Mouse (Mus musculus): Measurements from ENCODE around the gene Iqsec2.
"Not testable (repeated sequence)": the region's sequence is repeated elsewhere in the genome, so short reads cannot be mapped to it uniquely, and the experiment has no call there.

The Iqsec2 gene

DNA sequence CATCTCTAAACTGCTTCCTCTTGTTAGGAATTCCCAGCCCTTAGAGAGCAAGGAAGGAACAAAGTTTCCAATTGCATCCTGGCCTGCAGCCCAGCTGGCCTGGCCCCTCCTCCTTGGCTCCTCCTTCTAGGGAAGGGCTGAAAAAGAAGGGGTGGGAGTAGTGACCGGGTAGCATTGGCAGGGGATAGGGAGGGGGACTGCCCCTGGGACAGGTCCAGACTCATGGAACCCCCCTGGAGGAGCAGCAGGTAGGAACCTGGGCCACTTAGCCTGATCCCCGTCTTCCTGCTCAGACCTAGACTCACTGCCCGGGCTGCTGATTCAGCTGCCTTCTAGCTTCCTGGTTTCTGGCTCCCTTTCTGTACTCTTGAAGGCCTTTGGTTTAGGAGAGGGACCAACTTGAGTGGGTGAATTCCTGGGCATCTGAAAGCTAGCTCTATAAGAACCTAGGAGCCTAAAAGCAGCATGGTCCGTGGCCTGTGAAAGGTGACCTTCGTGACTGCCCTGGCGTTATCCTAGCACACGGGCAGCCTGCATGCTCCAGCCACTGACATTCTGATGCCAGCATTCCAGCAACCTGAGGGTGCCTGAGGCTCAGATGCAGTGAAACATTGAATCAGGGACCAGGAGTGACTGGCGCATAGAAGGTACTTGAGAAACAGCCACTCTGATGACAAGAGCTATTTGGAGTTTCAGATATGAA lies 34.9 kb downstream of the Iqsec2 start:
- no peak for DNase-seq (ENCODE audit: low spot score in 2 of 2)

- DNase-seq (ENCODE audit: low spot score in 2 of 2) = no peak
These were observed 35.9 kb downstream of the Iqsec2 start for GRCm38 (mm10) chrX:152179670-152180656.

DNA sequence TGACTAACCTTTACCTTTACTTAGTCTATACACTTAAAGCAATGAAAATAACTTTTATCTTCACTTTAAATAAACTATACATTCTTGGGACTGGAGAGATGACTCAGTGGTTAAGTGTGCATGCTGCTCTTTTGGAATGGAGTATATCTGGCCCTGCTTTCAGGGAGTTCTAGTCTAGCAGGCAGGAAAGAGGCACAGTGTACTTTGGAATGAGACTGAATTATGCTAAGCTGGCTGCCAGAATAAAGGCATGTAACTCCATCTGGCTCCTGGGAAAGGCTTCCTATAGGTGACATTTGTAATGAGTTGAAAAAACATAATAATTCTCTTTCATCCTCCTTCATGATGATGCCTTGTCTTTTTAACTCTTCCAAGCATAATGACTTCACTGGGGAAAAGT lies 43.1 kb downstream of the Iqsec2 start:
- DNase-seq (ENCODE audit: low spot score in 2 of 2) = no peak

DNA sequence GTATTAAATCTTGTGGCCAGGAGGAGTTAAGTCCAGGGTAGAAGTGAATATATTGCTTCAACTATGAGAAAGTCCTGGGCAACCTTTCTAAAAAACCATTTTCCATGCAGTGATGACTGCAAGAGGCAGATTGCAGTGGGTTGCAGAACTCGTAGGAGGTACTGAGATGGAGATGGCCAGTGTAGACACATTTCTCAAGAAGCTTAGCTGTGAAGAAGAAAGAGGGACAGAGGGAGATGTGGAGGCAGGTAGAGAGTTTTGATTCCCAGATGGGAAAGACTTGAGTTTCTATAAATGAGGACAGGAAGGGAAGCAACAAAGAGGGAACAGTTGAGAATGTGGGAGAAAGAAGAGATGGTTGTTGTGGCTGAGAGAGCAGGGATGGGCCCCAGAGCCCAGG lies 47.2 kb downstream of the Iqsec2 start:
- no peak for DNase-seq (ENCODE audit: low spot score in 2 of 2)

DNA sequence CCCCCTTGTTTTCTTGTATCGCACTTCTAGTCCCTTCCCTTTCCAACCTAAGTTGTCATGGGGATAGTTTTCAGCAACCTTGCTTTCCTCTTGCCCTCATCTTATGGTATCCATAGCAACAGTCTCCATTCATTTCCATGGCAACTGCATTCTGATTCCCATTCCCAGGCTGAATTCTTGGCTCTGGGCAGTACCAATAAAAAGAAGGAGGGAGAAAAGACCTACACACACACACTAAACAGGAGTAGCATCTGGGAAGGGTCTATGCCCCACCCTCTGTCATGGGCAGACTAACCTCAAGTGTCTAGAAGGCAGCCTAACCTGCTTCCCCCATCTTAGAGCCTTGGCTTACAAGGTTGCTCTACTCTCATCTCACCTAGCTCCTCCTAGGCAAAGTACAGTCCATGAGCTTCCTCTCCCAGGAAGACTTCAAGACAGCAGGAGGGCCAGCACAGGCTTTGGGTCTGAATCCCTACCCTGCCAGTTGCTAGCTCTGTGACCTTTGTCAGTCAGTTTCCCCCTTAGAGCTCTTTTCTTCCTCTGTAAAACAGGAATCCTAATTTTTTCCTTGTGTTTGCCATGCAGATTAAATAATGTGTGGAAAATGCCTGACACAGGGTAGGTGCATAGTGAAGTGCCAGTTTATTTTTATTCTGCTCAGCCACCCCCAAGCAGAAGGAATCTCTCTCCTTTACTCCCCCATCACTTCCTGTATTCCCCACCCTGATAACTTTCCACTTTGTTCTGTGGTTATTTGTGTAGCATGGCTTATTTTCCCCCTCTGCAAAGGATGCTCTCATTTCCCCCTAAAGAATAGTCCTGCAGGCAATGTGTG lies 54.0 kb downstream of the Iqsec2 start:
- no peak for DNase-seq (ENCODE audit: low spot score in 2 of 2)

- no peak for DNase-seq (ENCODE audit: low spot score in 2 of 2)
These were observed 57.8 kb downstream of the Iqsec2 start for GRCm38 (mm10) chrX:152201737-152202421.

DNA sequence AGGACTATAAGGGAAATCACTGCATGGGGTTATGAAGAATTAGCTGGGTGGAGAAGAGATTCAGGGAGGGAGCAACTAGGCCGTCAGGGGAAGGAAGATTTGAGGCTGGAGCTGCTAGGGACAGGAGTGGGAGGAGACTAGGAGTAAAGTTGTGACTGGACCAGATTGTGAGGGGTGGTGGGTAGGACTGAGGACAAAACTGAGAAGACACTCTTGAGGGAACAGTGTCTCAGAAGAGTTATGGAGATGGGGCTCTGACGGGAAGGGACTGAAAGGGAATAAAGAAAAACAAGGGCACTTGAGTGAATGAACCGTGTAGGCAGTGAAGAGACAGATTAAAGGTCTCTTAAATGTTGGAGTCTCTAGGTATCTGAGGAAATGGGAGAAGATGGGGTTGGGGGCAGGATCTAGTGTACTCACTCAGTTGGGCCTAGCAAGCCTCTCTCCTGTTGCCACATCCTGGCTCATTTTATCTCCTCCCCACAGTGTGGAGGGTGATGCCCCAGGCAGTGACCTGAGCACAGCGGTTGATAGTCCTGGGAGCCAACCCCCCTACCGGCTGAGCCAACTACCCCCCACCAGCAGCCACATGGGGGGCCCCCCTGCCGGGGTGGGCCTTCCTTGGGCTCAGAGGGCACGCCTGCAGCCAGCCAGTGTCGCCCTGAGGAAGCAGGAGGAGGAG lies 58.5 kb downstream of the Iqsec2 start:
- DNase-seq (ENCODE audit: low spot score in 2 of 2) = no peak

- DNase-seq (ENCODE audit: low spot score in 2 of 2) = no peak
These were observed 59.2 kb downstream of the Iqsec2 start for GRCm38 (mm10) chrX:152203247-152203646.

GRCm38 (mm10) chrX:152205486-152205885 lies 61.4 kb downstream of the Iqsec2 start:
- DNase-seq (ENCODE audit: low spot score in 2 of 2) = no peak

- DNase-seq (ENCODE audit: low spot score in 2 of 2) = no peak
These were observed 70.6 kb downstream of the Iqsec2 start for GRCm38 (mm10) chrX:152214703-152215102.

DNA sequence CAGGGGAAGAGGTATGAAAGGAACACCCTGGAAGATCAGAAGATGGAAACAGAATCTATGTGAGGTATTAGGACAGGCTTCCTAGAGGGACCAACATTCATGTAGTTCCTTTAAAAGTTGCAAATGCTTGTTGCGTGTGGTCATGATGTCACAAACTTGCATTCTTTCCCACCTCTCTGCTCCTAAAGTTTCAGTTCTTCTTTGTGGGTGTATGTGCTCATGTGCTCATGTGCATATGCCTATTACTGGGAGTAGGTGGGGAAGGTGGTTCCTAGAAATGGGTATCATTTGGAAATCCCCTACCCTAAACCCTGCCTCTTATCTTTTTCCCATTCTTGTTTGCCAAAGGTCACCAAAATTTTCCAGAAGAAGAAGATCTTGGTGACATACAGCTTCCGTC lies 74.5 kb downstream of the Iqsec2 start:
- no peak for DNase-seq (ENCODE audit: low spot score in 2 of 2)

GRCm38 (mm10) chrX:152221721-152222120 lies 77.7 kb downstream of the Iqsec2 start:
- DNase-seq (ENCODE audit: low spot score in 2 of 2) = no peak

DNA sequence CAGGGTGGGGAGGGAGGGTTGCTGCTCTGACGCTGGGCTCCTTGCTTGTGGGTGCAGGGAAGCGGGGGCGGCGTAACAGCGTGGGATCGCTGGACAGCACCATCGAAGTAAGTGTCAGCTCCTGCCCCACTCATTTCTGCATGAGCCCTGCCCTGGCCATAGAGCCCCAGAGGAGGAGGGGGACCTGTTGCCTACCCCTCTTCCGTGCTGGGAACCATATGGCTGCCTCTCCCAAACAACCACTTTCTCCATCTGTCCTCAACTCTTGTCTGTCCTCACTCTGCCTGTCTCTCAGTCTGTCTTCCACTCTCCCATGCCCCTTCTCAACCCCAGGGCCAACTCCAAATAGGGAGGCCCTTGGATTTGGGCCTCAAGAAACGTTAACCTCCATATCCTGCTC lies 78.2 kb downstream of the Iqsec2 start:
- no peak for DNase-seq (ENCODE audit: low spot score in 2 of 2)

DNA sequence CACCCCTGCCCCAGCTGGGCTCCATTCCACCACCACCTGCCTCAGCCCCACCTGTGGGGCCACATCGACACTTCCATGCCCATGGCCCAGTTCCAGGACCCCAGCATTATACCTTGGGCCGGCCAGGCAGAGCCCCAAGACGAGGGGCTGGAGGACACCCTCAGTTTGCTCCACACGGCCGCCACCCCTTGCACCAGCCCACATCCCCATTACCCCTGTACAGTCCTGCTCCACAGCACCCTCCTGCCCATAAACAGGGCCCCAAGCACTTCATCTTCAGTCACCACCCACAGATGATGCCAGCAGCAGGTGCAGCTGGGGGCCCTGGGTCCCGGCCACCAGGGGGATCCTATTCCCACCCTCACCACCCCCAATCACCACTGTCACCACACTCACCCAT lies 79.2 kb downstream of the Iqsec2 start:
- no peak for DNase-seq (ENCODE audit: low spot score in 2 of 2)

DNA sequence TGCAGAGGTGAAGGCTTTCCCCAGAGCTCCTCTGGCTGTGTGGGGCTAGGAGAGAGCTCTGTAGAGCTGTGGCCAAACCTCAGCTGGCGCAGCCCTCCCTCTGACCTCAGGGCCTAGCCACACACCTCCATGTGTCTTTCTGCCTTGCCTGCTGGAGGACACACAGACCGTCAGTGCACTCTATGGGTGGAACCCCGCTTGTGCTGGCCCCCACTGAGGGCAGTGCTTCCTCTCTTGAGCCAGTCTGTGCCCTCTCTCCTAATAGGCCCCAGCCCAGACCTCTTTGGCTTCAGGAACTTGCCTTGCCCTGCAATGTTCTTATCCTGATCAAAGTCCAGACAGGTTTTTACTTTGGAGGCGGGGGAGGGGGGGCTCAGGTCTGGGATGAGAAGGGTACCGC lies 80.2 kb downstream of the Iqsec2 start:
- DNase-seq (ENCODE audit: low spot score in 2 of 2) = no peak

- peak; percentile 80 to 93 for DNase-seq (ENCODE audit: low spot score in 2 of 2)
These were observed 89.0 kb downstream of the Iqsec2 start, which contains the start of gene Kdm5c for GRCm38 (mm10) chrX:152232781-152233763. Kdm5c (plus strand) TSS chrX:152233020.

DNA sequence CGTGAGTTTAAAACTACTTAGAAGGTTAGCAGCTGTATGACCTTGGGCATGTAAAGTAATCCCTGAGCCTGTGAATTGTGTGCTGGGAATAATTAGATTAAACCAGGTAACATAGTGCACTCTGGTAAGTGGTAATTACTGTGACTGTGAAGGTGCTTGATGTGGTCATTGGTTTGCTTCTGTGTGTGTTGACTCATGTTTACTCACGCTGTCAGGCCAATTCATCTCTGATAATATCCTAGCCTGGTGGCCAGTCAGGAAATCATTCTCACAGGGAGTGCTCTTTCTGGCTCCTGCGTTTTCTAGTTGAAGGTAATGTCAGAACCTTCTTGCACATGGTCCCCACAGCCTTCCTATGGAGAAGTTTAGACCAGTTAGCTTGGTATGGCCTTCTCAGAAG lies 90.1 kb downstream of the Iqsec2 start:
- DNase-seq (ENCODE audit: low spot score in 2 of 2) = no peak

- no peak for DNase-seq (ENCODE audit: low spot score in 2 of 2)
These were observed 91.7 kb downstream of the Iqsec2 start for GRCm38 (mm10) chrX:152235758-152236157.

DNA sequence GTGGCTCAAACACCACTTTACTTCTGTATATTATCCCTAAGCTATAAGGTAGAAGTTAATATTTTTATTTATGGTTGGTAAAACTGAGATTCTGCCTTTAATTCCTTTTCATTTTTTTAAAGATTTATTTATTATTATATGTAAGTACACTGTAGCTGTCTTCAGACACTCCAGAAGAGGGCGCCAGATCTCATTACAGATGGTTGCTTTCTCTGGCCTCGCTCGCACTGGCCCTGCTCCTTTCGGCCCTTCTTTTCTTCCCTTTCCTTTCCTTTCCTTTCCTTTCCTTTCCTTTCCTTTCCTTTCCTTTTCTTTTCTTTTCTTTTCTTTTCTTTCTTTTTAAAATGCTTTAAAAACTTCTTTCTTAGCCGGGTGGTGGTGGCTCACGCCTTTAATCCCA lies 99.1 kb downstream of the Iqsec2 start:
- not testable (repeated sequence) for DNase-seq (ENCODE audit: low spot score in 2 of 2)
